Mouse (Mus musculus): ENCODE data around the gene Foxi1.

- no peak for TF ChIP-seq CTCF (IDR thresholded peaks at IDR 0.05; ENCODE audit: borderline replicate concordance, extremely low read depth, insufficient read depth, insufficient read length)
- no peak for TF ChIP-seq POLR2A (IDR thresholded peaks at IDR 0.05; ENCODE audit: borderline replicate concordance, extremely low read depth, insufficient read depth, insufficient read length, poor library complexity, severe bottlenecking)
Observed at GRCm38 (mm10) chr11:34171221-34171620, 36.7 kb downstream of the Foxi1 start.
